ENCODE assay signal across 9 mouse cellular contexts in the genomic region with DNA sequence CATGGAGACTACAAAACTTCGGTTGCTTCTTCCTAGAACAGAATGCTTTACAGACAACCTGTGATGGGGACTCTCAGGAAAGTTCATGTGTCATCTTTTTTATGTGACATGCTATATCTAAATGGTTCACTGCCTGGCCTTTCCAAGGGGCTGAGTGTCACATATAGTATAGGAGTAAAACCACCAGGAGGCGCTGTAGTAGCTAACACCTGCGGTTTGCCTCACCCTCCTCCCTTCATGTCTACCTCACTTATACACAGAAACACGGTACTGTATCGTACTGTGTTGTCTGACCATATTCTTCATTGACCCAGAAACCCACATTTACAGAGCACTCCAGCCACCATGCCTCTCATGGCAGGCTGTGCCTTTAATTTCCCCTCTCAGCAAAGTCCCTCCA.
A peak's percentile ranks its signal among the peaks of the same experiment; 100 is the strongest.
DNase-seq lines count a peak whose midpoint lies in the region; ATAC-seq and TF ChIP-seq lines count a peak whose summit lies in the region.
"Had no signal": no experiment of that assay in that cellular context is flagged by ENCODE, and none has a peak within 500 bp of the region (broad histone marks: within the 10 kb centered on the region; RNA-seq: fewer than 3 reads in every experiment).

No protein-coding gene starts in this region.

- H3K27me3 ChIP-seq in heart, postnatal 0 days (ENCODE audit: control insufficient read depth, insufficient read depth, low read length) = no peaks in the 10 kb centered on the region
- H3K27me3 ChIP-seq in liver, embryonic 13.5 days = no peaks in the 10 kb centered on the region
- H3K27me3 ChIP-seq: limb, embryonic 12.5 days had no signal

- WGBS in heart, postnatal 0 days = 21% methylated on average over 5 of the region's 5 CpGs
- WGBS in liver, embryonic 13.5 days (ENCODE audit: insufficient replicate concordance) = 20% methylated on average over 5 of the region's 5 CpGs

- H3K4me2 ChIP-seq in heart, postnatal 0 days (ENCODE audit: low read depth, low read length) = no peak overlapping the region
- H3K4me2 ChIP-seq in liver, embryonic 13.5 days = no peak overlapping the region
- H3K4me2 ChIP-seq: limb, embryonic 12.5 days had no signal

- no peaks in the 10 kb centered on the region for H3K9me3 ChIP-seq in heart, postnatal 0 days (replicated peaks; ENCODE audit: control insufficient read depth, low read length)
- H3K9me3 ChIP-seq in liver, embryonic 13.5 days (replicated peaks) = no peaks in the 10 kb centered on the region
- H3K9me3 ChIP-seq: limb, embryonic 12.5 days had no signal

- DNase-seq in gastrocnemius, adult 18-20 months (ENCODE audit: low spot score) = peak; percentile 63
- DNase-seq in gastrocnemius, postnatal 25 days = no peak
- peak; percentile 81 for DNase-seq in CD4-positive helper T cell, adult 2 months (ENCODE audit: low read depth, low spot score)
- DNase-seq in adrenal gland, postnatal 36 days = peak; percentile 43 to 75
- DNase-seq in heart, postnatal 0 days (ENCODE audit: low spot score) = peak; percentile 65
- DNase-seq in liver, embryonic 13.5 days = peak; percentile 3
- DNase-seq in spleen, adult 18-20 months = peak; percentile 26 to 67
- DNase-seq in neural tube, embryonic 10.5 days (ENCODE audit: extremely low spot score, low spot score) = no peak

- peak; percentile 60 for TF ChIP-seq CTCF in heart, postnatal 0 days (IDR thresholded peaks at IDR 0.05; ENCODE audit: low read depth)

- H3K36me3 ChIP-seq in heart, postnatal 0 days (replicated peaks; ENCODE audit: control insufficient read depth, insufficient read depth, low read length) = no peaks in the 10 kb centered on the region
- no peaks in the 10 kb centered on the region for H3K36me3 ChIP-seq in liver, embryonic 13.5 days
- H3K36me3 ChIP-seq: limb, embryonic 12.5 days had no signal

- ATAC-seq in heart, postnatal 0 days (ENCODE audit: insufficient read depth, low read depth) = 0 out of 2 replicates have a peak, but pooled peaks have one; percentile 55
- peak; percentile 65; the same call in 1 of the 2 replicates for ATAC-seq in liver, embryonic 13.5 days (ENCODE audit: low read depth)

- no peak overlapping the region for H3K4me3 ChIP-seq in heart, postnatal 0 days (ENCODE audit: low read depth, low read length)
- no peak overlapping the region for H3K4me3 ChIP-seq in liver, embryonic 13.5 days (replicated peaks)
- H3K4me3 ChIP-seq: limb, embryonic 12.5 days had no signal

- no peak for TF ChIP-seq EP300 in heart, postnatal 0 days (IDR thresholded peaks at IDR 0.05; ENCODE audit: low read depth)

- no peak overlapping the region for H3K9ac ChIP-seq in heart, postnatal 0 days (replicated peaks; ENCODE audit: low read depth, low read length)
- H3K9ac ChIP-seq in liver, embryonic 13.5 days = no peak overlapping the region
- H3K9ac ChIP-seq: limb, embryonic 12.5 days had no signal

- no peak overlapping the region for H3K27ac ChIP-seq in heart, postnatal 0 days (ENCODE audit: low read depth)
- H3K27ac ChIP-seq in liver, embryonic 13.5 days = no peak overlapping the region
- H3K27ac ChIP-seq: limb, embryonic 12.5 days had no signal

- H3K4me1 ChIP-seq in heart, postnatal 0 days (ENCODE audit: control insufficient read depth, insufficient read depth) = no peaks in the 10 kb centered on the region
- no peaks in the 10 kb centered on the region for H3K4me1 ChIP-seq in liver, embryonic 13.5 days (replicated peaks)
- H3K4me1 ChIP-seq: limb, embryonic 12.5 days had no signal

Comparison
In these comparisons a context has a peak if more than half of its experiments do, and no peak if none do; other contexts are left out.
1. DNase-seq: peak in gastrocnemius, adult 18-20 months (single experiment), CD4-positive helper T cell, adult 2 months (single experiment), adrenal gland, postnatal 36 days (2 of 2), heart, postnatal 0 days (single experiment), liver, embryonic 13.5 days (single experiment) and spleen, adult 18-20 months (2 of 2); none in gastrocnemius, postnatal 25 days (single experiment) and neural tube, embryonic 10.5 days (single experiment).